Mouse (Mus musculus) myocyte (in vitro differentiated cells): ENCODE data around the gene Nhlrc3.

Experiments
- CEBPB ChIP-seq: IDR thresholded peaks from 2 replicates; pipeline ENCODE4 v1.6.1; 2011; ENCODE audit warnings: mild to moderate bottlenecking, moderate library complexity; ENCODE audit not compliant: poor library complexity, insufficient read depth, severe bottlenecking
- E2F4 ChIP-seq: IDR thresholded peaks from one replicate; pipeline ENCODE4 v1.6.1; 2011; ENCODE audit warnings: mild to moderate bottlenecking, control low read depth, moderate library complexity; ENCODE audit not compliant: insufficient read depth
- MAX ChIP-seq: IDR thresholded peaks from one replicate; pipeline ENCODE4 v1.6.1; 2011; ENCODE audit warnings: low read depth, mild to moderate bottlenecking, control low read depth
- MYOD1 ChIP-seq, 3 experiments: IDR thresholded peaks; one replicate each; pipeline ENCODE4 v1.6.1; 2011; ENCODE audit warnings: control low read depth in 2 of 3, low read depth in 2 of 3, mild to moderate bottlenecking in 2 of 3, moderate library complexity in 1 of 3; ENCODE audit not compliant: insufficient read length in 2 of 3, control insufficient read depth in 1 of 3
- MYOG ChIP-seq, 3 experiments: IDR thresholded peaks; one replicate each; pipeline ENCODE4 v1.6.1; 2011; ENCODE audit warnings: control low read depth in 2 of 3, low read depth in 2 of 3, mild to moderate bottlenecking in 2 of 3; ENCODE audit not compliant: insufficient read length in 2 of 3, control insufficient read depth in 1 of 3, insufficient read depth in 1 of 3
- POLR2A ChIP-seq: IDR thresholded peaks from one replicate; pipeline ENCODE4 v1.6.1; 2011; ENCODE audit warnings: low read depth, mild to moderate bottlenecking, control low read depth, moderate library complexity; ENCODE audit not compliant: insufficient read length
- POLR2AphosphoS2 ChIP-seq: IDR thresholded peaks from one replicate; pipeline ENCODE4 v1.6.1; 2011; ENCODE audit warnings: low read depth, control low read depth; ENCODE audit not compliant: insufficient read length
- REST ChIP-seq: IDR thresholded peaks from one replicate; pipeline ENCODE4 v1.6.1; 2011; ENCODE audit warnings: mild to moderate bottlenecking, control low read depth, moderate library complexity; ENCODE audit not compliant: insufficient read depth, insufficient read length
- SRF ChIP-seq: IDR thresholded peaks from one replicate; pipeline ENCODE4 v1.6.1; 2011; ENCODE audit warnings: low read depth; ENCODE audit not compliant: control insufficient read depth, insufficient read length
- TCF12 ChIP-seq: IDR thresholded peaks from one replicate; pipeline ENCODE4 v1.6.1; 2011; ENCODE audit warnings: mild to moderate bottlenecking, control low read depth; ENCODE audit not compliant: poor library complexity, insufficient read depth, severe bottlenecking
- USF1 ChIP-seq: IDR thresholded peaks from one replicate; pipeline ENCODE4 v1.6.1; 2011; ENCODE audit warnings: low read depth, mild to moderate bottlenecking, control low read depth, moderate library complexity

- TF ChIP-seq POLR2A (no peak), MYOG (IDR thresholded peaks at IDR 0.05; ENCODE audit: control insufficient read depth in 1 of 3, insufficient read depth in 1 of 3, insufficient read length in 2 of 3, low read depth in 2 of 3) (no peak), SRF (no peak), E2F4 (no peak), USF1 (no peak), MYOD1 (IDR thresholded peaks at IDR 0.05; ENCODE audit: control insufficient read depth in 1 of 3, insufficient read length in 2 of 3, low read depth in 2 of 3) (no peak), MAX (no peak), POLR2AphosphoS2 (no peak), REST (no peak), CEBPB (no peak), TCF12 (no peak)
Observed at GRCm38 (mm10) chr3:53453346-53453745, 9.8 kb downstream of the Nhlrc3 start.
